Mouse (Mus musculus) telencephalon, adult 2 months (tissue): Measurements from ENCODE around the gene Ap2m1.

Experiments used
- DNase-seq: peaks from one replicate; pipeline ENCODE4 v3.0.0-alpha.2; 2011; ENCODE audit warnings: low read depth, low spot score

The Ap2m1 gene

GRCm38 (mm10) chr16:20591076-20591705 lies 55.9 kb downstream of the Ap2m1 start:
- no peak for DNase-seq
